Mouse (Mus musculus): ENCODE measurements around the gene Gucd1.
A peak's percentile ranks its signal among the peaks of the same experiment; 100 is the strongest.
"Not testable (repeated sequence)": the region's sequence is repeated elsewhere in the genome, so short reads cannot be mapped to it uniquely, and the experiment has no call there.

The Gucd1 gene

DNA sequence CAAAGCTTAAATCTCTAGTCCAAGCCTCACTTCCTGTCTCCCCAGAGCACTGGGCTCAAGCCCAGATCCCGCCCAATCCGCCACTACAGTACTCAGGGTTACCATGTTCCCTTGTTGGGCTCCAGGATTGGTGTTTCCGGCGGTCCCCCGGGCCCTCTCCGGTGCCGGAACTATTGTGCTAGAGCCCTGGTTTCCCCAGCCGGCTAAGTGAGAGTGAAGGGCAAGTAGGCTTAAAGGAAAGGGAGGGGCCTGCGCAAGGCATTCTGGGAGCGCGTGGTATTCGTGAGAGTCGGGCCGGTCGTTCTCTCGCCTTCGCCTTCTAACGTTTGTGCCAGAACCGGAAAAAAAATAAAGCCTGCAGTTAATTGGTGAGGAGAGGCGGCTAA, at the start of gene Gucd1:
Gucd1 (minus strand) TSS at position 215 of the 386 bp plus-strand sequence.
- peak; percentile 99 for DNase-seq (ENCODE audit: inconsistent ontology term)

GRCm38 (mm10) chr10:75566765-75567164, 49.0 kb upstream of the Gucd1 start:
- DNase-seq (ENCODE audit: inconsistent ontology term), result not testable (repeated sequence)

GRCm38 (mm10) chr10:75566321-75566720, 48.5 kb upstream of the Gucd1 start:
- DNase-seq (ENCODE audit: inconsistent ontology term), result no peak

DNA sequence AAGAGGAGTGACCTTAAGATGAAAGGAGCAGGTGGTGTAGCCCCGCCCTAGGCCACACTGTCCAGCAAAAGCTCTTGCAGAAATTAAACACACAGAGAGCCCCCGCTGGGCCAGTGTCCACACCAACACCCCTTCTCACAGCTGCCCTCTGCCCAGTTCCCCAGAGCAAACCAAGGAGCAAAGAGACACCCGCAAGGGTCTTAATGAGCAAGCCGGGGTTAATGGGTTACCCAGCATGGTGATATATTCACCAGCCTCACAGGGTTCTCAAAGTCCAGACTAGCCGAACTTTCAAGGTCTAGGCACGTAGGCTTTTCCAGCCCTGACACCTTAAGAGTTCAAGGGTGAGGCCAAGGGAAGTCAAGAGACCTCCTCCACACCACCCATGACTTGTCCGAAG, 48.1 kb upstream of the Gucd1 start:
- no peak for DNase-seq (ENCODE audit: inconsistent ontology term)

DNA sequence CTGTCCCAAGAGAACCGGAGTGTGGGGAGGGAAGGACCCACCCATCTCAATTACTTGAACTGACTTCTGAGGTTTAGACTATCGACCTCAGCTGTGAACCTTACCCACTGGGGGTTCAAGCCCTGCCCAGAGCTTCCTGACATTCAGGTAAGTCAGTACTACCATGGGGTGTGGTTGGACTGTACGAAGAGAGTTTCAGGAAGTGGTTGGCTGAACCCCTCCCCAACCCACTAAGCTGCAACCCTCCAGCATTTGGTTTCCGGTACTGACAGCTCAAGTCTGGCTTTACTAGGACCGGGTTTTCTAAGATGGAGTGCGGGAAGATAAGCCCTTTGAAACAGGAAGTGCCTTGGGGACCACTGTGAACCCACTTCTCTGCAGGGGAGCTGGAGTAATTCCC, 47.7 kb upstream of the Gucd1 start:
- no peak for DNase-seq (ENCODE audit: inconsistent ontology term)

DNA sequence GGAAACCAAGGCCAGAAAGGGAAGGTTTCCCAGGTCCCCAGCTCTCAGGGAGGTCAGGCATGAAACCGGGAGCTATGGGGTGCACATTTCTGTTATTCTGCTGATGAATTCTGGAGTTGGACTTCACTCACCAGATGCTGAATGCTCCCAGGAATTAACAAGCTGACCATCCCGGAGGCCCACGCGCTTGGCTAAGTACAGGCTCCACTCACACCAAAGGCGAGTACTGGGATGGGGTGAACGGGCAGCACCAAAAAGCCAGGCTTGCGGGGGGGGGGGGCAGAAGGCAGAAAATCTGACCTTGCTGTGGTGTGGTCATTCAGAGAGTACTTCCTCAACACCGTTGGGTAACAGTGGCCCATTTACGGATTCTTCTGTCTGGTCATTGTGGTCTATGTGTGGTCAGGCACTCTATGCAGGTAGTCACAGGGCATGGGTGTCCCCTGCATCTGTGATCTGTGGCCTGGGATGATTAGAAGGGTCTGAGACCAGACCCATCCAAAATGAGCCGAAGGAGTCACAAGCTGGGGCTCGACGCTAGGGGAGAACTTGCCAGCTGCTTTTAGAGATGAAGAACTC, 47.0 kb upstream of the Gucd1 start:
- DNase-seq (ENCODE audit: inconsistent ontology term), result no peak

DNA sequence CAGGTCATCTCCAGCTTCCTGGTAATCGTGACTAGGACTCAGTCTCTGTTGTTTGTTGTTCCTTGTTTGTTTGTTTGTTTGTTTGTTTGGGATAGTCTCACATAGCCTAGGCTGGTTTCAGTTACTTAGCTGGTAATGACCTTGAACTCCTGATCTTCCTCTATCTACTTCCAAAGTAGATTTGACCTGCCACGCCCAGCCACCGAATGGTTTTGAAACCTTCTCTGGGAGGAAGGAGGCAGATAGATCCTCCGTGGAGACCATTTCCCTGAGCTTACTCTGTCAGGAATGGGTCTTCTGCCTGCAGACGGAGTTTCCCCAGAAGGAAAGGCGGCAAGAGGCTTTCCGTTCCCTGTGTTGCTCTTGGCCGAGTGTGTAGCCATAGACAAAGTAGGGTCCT, 44.8 kb upstream of the Gucd1 start:
- DNase-seq (ENCODE audit: inconsistent ontology term), result no peak

DNA sequence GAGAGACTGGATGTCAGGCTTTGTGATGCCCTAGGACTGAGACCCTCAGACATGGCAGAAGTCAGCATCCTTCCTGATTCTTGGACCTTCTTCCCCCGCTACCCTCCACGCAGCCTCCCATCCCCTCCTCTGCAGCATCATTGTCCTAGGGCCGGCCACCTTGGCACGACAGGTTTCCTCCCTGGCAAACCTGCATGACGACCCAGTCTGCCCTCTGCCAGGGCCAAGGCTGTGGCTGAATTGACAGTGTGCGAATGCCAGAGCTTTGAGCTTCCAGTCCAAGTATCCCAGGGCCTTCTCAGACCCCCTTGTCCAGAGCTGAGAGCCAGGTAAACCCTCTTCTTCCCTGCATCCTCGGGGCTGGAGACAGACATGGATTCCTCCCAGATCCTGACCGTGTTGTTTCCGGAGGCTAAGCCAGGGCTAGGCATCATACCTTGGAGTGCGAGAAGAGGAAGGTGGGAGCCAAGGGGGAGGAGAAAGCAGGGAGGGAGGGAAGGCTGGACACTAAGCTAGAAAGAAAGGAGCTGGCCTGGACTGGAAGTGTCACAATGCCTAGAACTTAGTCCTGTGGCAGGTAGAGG, 43.4 kb upstream of the Gucd1 start, which contains the start of gene Ggt1:
Ggt1 (plus strand) TSS at position 534 of the 584 bp plus-strand sequence.
- no peak for DNase-seq (ENCODE audit: inconsistent ontology term)

DNA sequence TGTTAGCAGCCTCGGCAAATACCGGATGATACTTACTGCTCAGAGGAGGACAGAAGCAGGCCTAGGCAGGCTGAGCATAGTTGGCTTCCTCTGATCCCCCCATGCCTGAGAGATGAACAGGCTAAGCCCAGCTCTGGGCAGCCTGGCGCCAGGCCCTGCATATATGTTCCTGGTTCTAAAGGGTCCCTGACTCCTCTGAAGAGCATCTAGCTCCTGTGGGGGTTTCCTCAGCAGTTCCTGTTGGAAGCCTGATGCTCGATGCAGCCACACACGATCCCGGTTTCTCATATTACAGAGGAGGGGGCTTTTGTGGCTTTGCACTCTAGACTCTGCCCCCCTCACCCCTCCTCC, 42.8 kb upstream of the Gucd1 start:
- no peak for DNase-seq (ENCODE audit: inconsistent ontology term)

GRCm38 (mm10) chr10:75559676-75560548, 42.1 kb upstream of the Gucd1 start, which contains the start of gene Lrrc75b:
Gene Lrrc75b, minus strand, starts transcription at chr10:75560330.
- peak; percentile 76 for DNase-seq (ENCODE audit: inconsistent ontology term)

- peak; percentile 42 for DNase-seq (ENCODE audit: inconsistent ontology term)
Measured at GRCm38 (mm10) chr10:75559041-75559675, 41.4 kb upstream of the Gucd1 start.

GRCm38 (mm10) chr10:75558515-75558914, 40.7 kb upstream of the Gucd1 start:
- DNase-seq (ENCODE audit: inconsistent ontology term), result peak; percentile 56

GRCm38 (mm10) chr10:75556026-75556425, 38.3 kb upstream of the Gucd1 start:
- DNase-seq (ENCODE audit: inconsistent ontology term), result peak; percentile 95

DNA sequence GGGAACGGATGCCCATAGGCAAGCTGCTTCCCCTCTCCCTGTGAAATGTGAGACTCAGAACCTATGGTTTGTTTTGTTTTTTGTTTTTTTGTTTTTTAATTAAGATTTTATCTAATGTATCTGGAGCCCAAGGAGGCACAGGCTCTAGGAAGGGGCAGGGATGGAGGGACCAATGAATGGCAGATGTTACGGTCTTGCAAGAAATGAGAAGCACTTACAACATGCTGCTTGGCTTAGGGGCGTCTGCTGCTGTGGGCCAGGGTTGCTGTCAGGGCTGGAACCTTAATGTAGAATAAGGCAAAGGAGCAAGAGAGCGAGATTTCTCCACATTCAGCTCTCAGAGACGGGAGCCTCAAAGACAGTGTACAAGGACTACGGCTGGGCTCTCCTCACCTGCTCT, 37.8 kb upstream of the Gucd1 start:
- no peak for DNase-seq (ENCODE audit: inconsistent ontology term)

DNA sequence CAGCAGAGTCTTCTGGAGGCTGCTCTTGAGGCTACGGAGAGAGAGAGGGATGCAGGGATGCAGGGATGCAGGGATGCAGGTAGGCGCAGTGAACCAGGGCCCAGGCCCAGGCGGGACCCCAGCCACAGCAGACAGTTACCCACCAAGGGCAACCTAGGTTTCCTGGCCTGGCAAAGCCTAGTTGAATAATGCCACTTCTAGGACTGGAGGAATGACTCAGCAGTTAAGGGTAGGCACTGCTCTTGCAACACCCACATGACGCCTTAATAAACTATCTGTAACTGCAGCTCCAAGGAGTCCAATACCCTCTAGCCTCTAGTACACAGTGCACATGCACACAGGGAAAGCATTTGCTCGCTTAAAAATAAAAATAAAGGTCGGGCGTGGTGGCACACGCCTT, 36.3 kb upstream of the Gucd1 start:
- DNase-seq (ENCODE audit: inconsistent ontology term), result no peak

GRCm38 (mm10) chr10:75552701-75553450, 35.1 kb upstream of the Gucd1 start:
- DNase-seq (ENCODE audit: inconsistent ontology term), result no peak

- no peak for DNase-seq (ENCODE audit: inconsistent ontology term)
Measured at GRCm38 (mm10) chr10:75552106-75552505, 34.3 kb upstream of the Gucd1 start.

DNA sequence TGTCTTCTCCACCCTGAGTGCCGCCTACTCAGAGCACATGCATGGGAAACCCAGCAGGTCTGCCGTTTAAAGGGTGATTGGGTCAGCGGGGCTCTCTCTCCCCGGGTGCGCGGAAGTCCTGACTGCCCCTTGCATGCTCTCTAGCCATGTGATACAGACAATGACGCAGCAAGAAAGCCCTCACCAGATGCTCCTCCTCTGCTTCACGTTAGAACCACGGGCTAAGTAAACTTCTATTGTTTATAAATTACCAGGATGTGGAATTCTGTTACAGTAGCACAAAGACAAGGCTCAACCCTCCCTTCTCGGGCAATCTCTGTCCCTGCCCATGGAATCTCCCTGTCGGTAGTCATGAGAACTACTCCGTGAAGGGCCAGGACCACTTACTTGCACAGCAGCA, 33.4 kb upstream of the Gucd1 start:
- peak; percentile 30 for DNase-seq (ENCODE audit: inconsistent ontology term)

DNA sequence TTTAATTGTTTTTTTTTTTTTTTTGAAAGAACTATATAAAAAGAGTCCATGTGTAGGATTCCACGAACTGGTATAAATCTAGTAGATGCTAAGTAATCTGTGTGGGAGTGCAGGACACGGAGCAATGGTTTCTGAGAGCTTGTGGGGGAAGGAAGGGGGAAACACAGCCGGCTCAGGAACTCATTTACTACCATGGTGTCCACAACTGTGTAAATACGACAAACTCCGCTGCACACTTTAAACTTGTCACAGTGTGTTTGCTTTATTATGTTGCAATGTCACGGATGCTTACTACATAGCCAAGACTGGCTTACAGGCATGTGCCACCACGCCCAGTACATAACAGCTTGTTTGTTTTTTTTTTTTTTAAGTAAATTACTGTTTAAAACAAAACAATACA, 32.1 kb upstream of the Gucd1 start:
- DNase-seq (ENCODE audit: inconsistent ontology term), result no peak

GRCm38 (mm10) chr10:75548486-75548885, 30.7 kb upstream of the Gucd1 start:
- DNase-seq (ENCODE audit: inconsistent ontology term), result peak; percentile 82

DNA sequence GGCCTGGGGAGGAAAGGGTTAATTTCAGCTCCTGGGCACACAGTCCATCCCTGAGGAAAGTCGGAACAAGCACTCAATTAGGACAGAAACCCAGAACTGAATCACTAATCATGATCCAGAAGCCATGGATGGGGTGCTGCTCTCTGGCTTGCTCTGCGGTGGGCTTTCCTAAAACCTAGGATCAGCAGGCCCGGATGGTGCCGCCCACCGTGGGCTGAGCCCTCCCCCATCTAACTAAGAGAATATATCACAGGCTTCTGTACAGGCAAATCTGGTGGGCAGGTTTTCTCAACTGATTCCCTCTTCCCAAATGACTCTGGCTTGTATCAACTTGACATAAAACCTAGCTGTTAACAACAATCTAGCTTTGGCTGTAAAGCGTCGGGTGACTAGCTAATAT, 30.1 kb upstream of the Gucd1 start:
- DNase-seq (ENCODE audit: inconsistent ontology term), result peak; percentile 34

DNA sequence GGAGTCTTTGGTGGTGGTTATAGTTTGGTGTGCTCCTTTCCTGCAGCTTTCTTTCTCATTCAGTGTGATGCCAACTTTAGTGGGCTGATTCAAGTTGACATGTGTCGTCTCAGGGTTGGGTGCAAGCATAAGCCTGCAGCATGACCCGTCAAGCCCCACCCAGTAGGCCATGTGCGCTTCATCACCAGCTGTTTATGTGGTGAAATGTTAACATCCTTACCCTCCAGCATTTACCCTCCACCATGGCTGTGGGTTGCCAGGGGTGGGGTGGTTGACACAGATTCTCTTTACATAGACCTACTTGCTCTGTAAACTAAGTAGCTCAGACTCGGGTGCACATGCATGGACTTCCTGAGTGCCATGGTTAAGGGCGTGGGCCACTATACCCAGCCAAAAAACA, 18.4 kb upstream of the Gucd1 start:
- no peak for DNase-seq (ENCODE audit: inconsistent ontology term)
